Mouse (Mus musculus): ENCODE data around the gene Zfp954. TPM values are rescaled to one million over a fixed set of nuclear protein-coding genes. Genes with fewer than 3 reads are reported as not detected.

The Zfp954 gene
- polyA plus RNA-seq, 1 experiment from 2014 or later: 3.1 TPM

GRCm38 (mm10) chr7:7121602-7121980 lies 303 bp upstream of the Zfp954 start:
- H3K36me3 ChIP-seq (replicated peaks; ENCODE audit: insufficient read depth, low read length): peaks cover 11% of the 10 kb centered on the region
- no peaks in the 10 kb centered on the region for H3K9me3 ChIP-seq (ENCODE audit: low read length)
- no peaks in the 10 kb centered on the region for H3K27me3 ChIP-seq (ENCODE audit: insufficient read depth, low read length)
- no peak for ATAC-seq
- H3K4me2 ChIP-seq (ENCODE audit: low read depth, low read length): peak overlapping the region; percentile 74
- peak overlapping the region; percentile 69 for H3K4me3 ChIP-seq (ENCODE audit: low read depth, low read length)
- DNase-seq: no peak
- H3K4me1 ChIP-seq (ENCODE audit: insufficient read depth): peaks cover 6% of the 10 kb centered on the region; the same call in 1 of the 2 replicates
- no peak overlapping the region for H3K9ac ChIP-seq (replicated peaks)
- TF ChIP-seq EP300 (IDR thresholded peaks at IDR 0.05; ENCODE audit: low read depth) (no peak), CTCF (IDR thresholded peaks at IDR 0.05; ENCODE audit: low read depth) (no peak)
- H3K27ac ChIP-seq (ENCODE audit: low read depth): no peak overlapping the region
- WGBS (ENCODE audit: insufficient replicate concordance): 47% methylated on average over 6 of the region's 6 CpGs

GRCm38 (mm10) chr7:7118441-7118840 lies 2.8 kb downstream of the Zfp954 start:
- ATAC-seq: no peak
- DNase-seq: no peak
- Histone ChIP-seq H3K9ac (replicated peaks) (no peak overlapping the region), H3K36me3 (replicated peaks; ENCODE audit: insufficient read depth, low read length) (peaks cover 27% of the 10 kb centered on the region), H3K4me2 (ENCODE audit: low read depth, low read length) (no peak overlapping the region), H3K9me3 (ENCODE audit: low read length) (no peaks in the 10 kb centered on the region), H3K4me3 (ENCODE audit: low read depth, low read length) (no peak overlapping the region), H3K27me3 (ENCODE audit: insufficient read depth, low read length) (no peaks in the 10 kb centered on the region), H3K4me1 (ENCODE audit: insufficient read depth) (peaks cover 6% of the 10 kb centered on the region; the same call in 1 of the 2 replicates), H3K27ac (ENCODE audit: low read depth) (no peak overlapping the region)
- WGBS (ENCODE audit: insufficient replicate concordance): 82% methylated on average over 2 of the region's 2 CpGs
- TF ChIP-seq CTCF (IDR thresholded peaks at IDR 0.05; ENCODE audit: low read depth) (no peak), EP300 (IDR thresholded peaks at IDR 0.05; ENCODE audit: low read depth) (no peak)

GRCm38 (mm10) chr7:7108501-7108900 lies 12.8 kb downstream of the Zfp954 start:
- H3K36me3 ChIP-seq (replicated peaks; ENCODE audit: insufficient read depth, low read length): no peaks in the 10 kb centered on the region
- H3K27me3 ChIP-seq (ENCODE audit: insufficient read depth, low read length): no peaks in the 10 kb centered on the region
- H3K9ac ChIP-seq (replicated peaks): no peak overlapping the region
- no peaks in the 10 kb centered on the region for H3K4me1 ChIP-seq (ENCODE audit: insufficient read depth)
- H3K4me2 ChIP-seq (ENCODE audit: low read depth, low read length): no peak overlapping the region
- H3K4me3 ChIP-seq (ENCODE audit: low read depth, low read length): no peak overlapping the region
- H3K27ac ChIP-seq (ENCODE audit: low read depth): no peak overlapping the region
- H3K9me3 ChIP-seq (ENCODE audit: low read length): no peaks in the 10 kb centered on the region
- no peak for ATAC-seq
- WGBS (ENCODE audit: insufficient replicate concordance): 85% methylated on average over 7 of the region's 7 CpGs
- no peak for DNase-seq
- TF ChIP-seq EP300 (IDR thresholded peaks at IDR 0.05; ENCODE audit: low read depth) (no peak), CTCF (IDR thresholded peaks at IDR 0.05; ENCODE audit: low read depth) (no peak)

Other genes with a start within 250 kb of the Zfp954 start
- gene Aurkc, start 126.2 kb downstream of the Zfp954 start, polyA plus RNA-seq (2015; fragmentation: Nextera tagmentation; extraction: Ambion mirVana): not detected in 2 replicates
- gene Zfp773, start 15.3 kb upstream of the Zfp954 start, polyA plus RNA-seq (2015; fragmentation: Nextera tagmentation; extraction: Ambion mirVana): 0.20 and 0.27 TPM in 2 replicates
- gene Zfp418, start 49.8 kb upstream of the Zfp954 start, polyA plus RNA-seq (2015; fragmentation: Nextera tagmentation; extraction: Ambion mirVana): 0.27 and 0.29 TPM in 2 replicates
- gene Zfp772, start 88.5 kb upstream of the Zfp954 start, polyA plus RNA-seq (2015; fragmentation: Nextera tagmentation; extraction: Ambion mirVana): 0.94 and 1.0 TPM in 2 replicates
- 0.12 TPM in 1 of 2 replicates, not detected in the other for gene Vmn2r29, start 125.8 kb upstream of the Zfp954 start, polyA plus RNA-seq (2015; fragmentation: Nextera tagmentation; extraction: Ambion mirVana)
- 0.36 and 0.82 TPM in 2 replicates for gene Gm45844, start 156.8 kb upstream of the Zfp954 start, polyA plus RNA-seq (2015; fragmentation: Nextera tagmentation; extraction: Ambion mirVana)
- 13.3 and 16.3 TPM in 2 replicates for gene Clcn4, start 179.4 kb upstream of the Zfp954 start, polyA plus RNA-seq (2015; fragmentation: Nextera tagmentation; extraction: Ambion mirVana)
- gene Vmn2r30, start 216.1 kb upstream of the Zfp954 start, polyA plus RNA-seq (2015; fragmentation: Nextera tagmentation; extraction: Ambion mirVana): not detected in 2 replicates

All from liver, postnatal 0 days (tissue).